Mouse (Mus musculus): ENCODE results near the gene Fbl.

DNA sequence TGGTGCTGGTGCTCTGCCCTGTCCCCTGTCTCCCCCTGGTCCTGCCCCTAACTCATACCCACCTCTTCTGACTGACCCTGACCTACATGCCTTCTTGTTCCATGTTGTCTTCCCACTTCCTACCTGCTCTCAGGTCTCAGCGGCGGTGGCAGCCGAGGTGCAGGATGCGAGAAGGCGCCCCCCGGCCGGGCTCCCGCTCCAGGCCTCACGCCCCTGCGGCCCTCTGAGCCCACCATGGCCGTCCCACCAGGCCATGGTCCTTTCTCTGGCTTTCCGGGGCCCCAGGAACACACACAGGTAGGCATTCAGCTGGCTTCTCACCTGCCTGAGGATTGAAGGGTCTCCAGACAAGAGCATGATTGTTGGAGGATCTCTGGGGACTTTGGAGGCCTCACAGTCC lies 11.9 kb downstream of the Fbl start:
- TF ChIP-seq POLR2A (IDR thresholded peaks at IDR 0.05; ENCODE audit: control insufficient read depth, low read depth, low read length) = no peak
- TF ChIP-seq CTCF (IDR thresholded peaks at IDR 0.05; ENCODE audit: control insufficient read depth, insufficient read depth, insufficient replicate concordance, low read depth, low read length) = no peak

All from testis, adult 2 months (tissue).